Mouse (Mus musculus) layer of hippocampus, adult 9-10 months (tissue): ENCODE measurements around the gene Paics.
"Not testable (repeated sequence)": the region's sequence is repeated elsewhere in the genome, so short reads cannot be mapped to it uniquely, and the experiment has no call there.

Experiments
- DNase-seq: peaks from one replicate; pipeline ENCODE4 v3.0.0; 2022; ENCODE audit warnings: low spot score

Gene Paics

GRCm38 (mm10) chr5:76951106-76952027, at the start of gene Paics, which contains the start of gene Ppat:
Paics (plus strand) TSS chr5:76951307.
Ppat (minus strand) TSS chr5:76951578.
- peak; percentile 94 for DNase-seq

GRCm38 (mm10) chr5:76902131-76902530, 49.0 kb upstream of the Paics start:
- no peak for DNase-seq

- no peak for DNase-seq
Measured at GRCm38 (mm10) chr5:76904713-76905404, 46.2 kb upstream of the Paics start.

- DNase-seq: peak; percentile 78
Measured at GRCm38 (mm10) chr5:76905405-76906154, 45.5 kb upstream of the Paics start, which contains the start of gene Aasdh. Aasdh (minus strand) TSS chr5:76905514.

GRCm38 (mm10) chr5:76906155-76906499, 45.0 kb upstream of the Paics start:
- no peak for DNase-seq

GRCm38 (mm10) chr5:76910807-76911206, 40.3 kb upstream of the Paics start:
- DNase-seq: no peak

GRCm38 (mm10) chr5:76912522-76912921, 38.6 kb upstream of the Paics start:
- DNase-seq: not testable (repeated sequence)

DNA sequence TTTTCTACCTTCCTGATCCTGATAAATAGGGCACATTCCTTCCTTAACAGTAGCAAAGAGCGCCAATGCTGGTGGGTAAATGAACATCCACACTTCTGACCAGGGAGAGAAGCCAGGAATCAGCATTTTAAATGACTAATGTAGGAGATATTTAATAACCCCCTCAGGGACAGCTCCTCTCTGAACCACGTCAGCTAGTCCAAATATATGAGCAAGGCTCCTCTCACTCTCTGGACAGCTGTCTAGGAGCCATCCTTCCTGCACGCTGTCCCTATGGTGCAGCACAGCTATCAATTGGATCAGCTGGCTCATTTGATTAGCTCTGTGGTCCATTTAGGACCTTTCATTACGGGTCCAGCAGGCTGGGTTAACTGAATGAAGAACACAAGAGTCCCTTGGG, 28.3 kb upstream of the Paics start:
- no peak for DNase-seq

DNA sequence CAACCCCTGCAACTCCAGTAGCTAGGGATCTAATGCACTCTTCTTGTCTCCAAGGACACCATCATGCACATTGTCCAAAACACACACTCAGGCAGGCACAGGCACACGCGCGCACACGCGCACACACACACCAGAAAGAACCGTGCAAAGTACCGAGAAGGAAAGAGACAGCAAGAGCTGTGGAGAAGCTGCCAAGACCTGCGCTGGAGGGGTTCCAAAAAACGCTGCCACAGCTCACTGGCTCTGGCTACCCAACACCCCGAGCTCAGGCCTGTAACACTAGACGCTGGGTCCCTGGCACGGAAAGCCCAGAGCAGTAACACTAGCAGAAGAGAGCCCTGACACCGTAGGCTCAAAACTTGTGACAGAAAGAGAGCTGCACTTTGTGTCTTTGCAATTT, 27.7 kb upstream of the Paics start:
- no peak for DNase-seq

DNA sequence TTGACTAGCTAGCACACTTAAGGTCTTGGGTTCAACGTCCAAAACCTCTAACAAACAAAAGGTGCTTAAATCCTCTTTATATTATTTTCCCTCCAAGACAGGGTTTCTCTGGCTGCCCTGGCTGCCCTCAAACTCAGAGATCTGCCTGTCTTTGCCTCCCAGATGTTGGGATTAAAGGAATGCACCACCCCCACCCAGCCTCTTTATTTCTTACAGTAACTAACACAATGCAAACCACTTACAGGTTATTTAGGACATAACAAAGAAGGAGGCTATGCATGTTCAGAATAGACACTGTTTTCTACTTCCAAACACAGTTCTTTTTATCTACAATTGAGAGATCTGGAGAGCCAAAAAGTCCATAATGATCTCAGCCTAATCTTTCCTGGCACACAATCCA, 26.8 kb upstream of the Paics start:
- DNase-seq: no peak

- no peak for DNase-seq
Measured at GRCm38 (mm10) chr5:76928124-76928832, 22.8 kb upstream of the Paics start.

DNA sequence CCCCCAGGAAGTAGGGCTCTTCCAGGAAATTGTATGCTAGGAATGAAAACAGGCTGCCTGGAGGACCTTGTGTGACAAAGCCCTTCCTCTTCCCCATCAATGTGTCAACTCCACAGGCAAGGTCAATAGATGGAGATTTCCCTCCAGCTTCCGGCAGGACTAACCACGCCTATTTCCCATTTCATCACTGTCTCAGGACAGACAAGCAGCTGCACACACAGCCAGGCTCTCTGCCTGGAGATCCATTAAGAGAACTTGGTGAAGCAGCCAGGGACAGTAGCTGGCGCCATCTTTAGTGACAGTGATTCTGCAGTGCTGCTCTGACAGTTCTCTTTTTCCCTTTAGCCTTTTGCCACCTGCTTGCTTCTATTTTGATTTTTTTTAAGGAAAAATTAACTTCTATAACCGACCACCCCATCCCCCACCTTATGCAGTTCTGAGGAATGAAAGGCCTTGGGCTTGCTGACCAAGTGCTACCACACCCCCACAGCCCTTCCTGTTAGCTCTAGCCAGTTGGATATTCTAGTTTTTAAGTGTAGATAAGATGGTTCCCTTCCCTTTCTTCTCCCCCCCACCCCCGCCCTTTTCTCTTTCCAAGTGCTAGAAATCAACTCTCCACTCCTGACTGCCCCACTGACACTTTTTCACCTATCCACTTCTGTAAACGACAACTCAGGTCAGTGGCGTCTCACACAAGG, 21.8 kb upstream of the Paics start:
- no peak for DNase-seq

- DNase-seq: no peak
Measured at GRCm38 (mm10) chr5:76939717-76940116, 11.4 kb upstream of the Paics start.

DNA sequence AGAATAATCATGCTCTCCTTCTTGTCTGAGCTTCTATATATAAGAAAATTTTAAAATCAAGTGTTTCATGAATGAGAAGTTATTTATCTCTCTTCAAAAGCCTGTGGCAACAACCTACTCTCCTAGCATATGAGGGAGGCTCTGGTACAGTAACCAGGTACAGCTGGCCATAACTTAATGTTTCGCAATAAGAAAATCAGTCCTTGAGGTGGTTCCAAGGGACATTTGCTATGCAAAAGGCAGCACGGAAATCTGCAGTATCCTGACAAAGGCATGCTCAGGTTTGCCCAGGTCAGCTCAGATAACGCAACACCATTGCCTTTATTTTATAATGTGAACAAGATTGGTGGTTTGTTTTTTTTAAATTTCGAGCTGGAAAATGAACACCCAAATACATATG, 9.1 kb upstream of the Paics start:
- DNase-seq: no peak

DNA sequence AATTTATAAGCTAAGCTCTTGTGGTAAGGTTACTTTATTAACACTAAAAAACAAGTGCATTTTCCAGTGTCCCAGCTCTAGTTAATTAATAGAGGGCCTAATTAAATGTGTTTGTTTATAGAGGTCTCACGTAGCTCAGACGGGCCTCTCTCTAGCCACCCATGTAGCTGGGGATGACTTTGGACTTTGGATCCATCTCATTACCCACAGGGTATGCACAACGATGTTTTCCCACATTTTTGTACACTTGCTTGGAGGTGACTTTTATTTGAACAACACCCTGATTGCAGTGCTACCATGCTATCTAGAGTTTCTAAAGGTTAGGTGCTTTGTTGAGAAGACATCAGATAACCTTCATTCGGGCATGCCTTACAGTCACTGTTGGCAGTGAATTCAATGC, 8.6 kb upstream of the Paics start:
- DNase-seq: no peak

DNA sequence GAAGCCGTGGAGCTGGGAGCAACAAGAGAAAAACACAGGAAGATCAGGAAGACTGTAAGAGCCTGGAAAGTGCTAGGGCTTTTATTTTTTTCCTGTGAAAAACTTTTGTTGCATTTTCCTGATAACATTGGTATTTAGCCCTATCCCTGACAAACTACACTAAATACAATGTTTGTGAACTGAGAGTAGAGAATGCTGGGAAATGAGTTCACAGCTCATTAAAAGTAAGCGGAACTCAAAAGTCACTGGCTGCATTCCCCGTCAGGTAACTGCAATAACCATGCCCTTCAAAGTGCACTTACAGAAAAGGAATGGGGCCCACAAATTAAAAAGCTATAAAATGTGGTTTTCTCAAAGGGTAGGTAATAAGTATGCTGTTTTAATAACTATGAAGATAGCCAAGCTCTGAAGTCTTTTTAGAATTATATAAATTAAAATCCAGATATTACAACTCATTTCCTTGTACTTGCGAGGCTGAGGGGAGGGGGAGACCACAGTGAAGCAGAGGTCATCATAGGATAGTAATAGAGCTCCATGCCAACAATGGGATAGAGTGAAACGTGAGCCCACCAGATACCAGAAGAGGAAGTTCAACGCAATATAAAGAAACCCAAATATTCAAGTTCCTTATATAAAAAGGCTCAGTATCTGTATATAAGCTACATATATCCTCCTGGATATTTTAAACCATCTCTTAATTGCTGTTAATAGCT, 6.0 kb upstream of the Paics start:
- no peak for DNase-seq

DNA sequence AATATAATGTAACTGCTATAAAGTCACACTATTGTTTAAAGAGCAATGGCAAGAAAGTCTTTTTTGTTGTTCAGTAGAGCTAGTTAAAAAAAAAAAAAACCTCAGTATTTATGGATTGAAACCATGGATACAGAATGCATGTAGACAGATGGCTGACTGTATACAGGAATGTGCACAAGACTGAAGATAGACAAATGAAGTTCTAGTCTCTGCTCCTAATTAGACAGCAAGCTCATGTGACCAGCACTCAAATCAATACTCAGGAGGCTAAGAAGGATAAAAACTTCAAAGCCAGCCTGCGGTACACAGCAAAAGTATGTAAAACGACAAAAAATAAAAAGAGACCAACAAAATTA, 5.5 kb upstream of the Paics start:
- DNase-seq: no peak

- no peak for DNase-seq
Measured at GRCm38 (mm10) chr5:76947142-76947541, 4.0 kb upstream of the Paics start.

DNA sequence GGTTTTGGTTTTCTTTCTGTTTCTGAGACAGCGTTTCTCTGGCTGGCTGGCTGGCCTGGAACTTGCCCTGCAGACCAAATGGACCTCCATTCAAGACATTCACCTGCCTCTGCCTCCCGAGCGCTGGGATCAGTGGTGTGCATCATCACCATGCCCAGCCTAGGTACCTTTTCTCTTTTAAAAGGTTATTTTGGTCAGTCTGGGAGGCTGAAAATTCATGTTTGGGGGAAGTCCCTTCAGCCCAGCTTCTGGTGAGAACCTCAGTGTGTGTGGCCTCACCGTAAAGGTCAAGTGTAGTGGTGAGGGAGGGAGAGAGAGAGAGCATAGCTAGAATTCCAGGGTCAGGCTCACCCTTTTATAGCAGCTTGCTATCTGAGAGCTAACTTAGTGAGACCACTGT, 3.3 kb upstream of the Paics start:
- DNase-seq: no peak

DNA sequence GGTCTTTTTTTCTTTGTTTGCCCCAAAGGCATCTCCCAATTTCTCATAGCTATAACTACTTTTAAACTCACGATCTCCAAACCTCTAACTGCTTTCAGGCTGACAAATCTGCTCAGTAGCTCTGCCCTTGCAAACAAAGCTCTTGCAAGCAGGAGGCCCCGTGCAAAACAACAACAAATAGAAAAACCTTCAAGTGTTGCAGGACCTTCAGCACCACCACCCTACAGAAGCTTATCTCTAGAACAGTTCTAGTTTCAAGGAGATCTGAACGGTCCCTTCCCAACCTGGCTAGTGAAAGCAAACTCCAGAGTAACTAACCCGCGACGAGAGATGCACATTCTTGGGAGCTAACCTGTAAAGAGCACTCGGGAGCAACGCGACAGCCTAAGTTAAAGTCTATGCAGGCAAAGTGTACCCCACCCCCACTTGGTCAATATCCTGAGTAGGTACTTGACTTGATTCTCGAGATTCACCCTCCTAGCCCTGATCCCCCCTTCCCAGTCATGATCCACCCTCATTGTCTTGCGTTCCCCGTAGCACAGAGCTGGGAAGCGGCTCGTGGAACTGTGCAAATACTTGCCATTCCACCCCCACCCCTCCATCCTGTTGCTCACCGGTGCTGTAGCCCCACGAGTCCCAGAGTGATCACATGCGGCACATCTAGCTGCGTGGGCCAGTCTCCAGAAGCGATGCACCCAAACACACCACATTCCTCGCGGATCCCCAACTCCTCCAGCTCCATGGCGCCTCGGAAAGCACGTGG, 583 bp upstream of the Paics start:
- no peak for DNase-seq
